Mouse (Mus musculus): ENCODE results near the gene Dact3.
A peak's percentile ranks its signal among the peaks of the same experiment; 100 is the strongest.

Gene Dact3

DNA sequence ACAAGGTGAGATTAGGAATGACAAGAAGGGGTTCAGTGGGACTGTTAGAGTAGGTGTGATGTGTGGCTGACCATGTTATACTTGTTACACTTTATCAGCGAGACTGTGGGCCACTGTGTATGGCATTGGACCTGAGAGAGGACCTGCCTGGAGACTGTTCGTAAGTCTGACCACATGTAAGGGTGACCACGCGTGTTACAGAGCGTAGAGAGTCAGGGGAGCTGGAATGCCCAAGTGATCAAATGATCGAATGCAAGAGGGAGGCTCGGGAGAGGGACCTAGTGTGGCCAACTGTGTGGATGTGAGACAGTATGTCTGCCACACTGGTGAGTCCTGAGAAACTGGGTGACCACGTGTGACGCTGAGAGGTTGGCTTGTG, 17.2 kb downstream of the Dact3 start:
- no peak for DNase-seq (ENCODE audit: low spot score in 2 of 2)

DNA sequence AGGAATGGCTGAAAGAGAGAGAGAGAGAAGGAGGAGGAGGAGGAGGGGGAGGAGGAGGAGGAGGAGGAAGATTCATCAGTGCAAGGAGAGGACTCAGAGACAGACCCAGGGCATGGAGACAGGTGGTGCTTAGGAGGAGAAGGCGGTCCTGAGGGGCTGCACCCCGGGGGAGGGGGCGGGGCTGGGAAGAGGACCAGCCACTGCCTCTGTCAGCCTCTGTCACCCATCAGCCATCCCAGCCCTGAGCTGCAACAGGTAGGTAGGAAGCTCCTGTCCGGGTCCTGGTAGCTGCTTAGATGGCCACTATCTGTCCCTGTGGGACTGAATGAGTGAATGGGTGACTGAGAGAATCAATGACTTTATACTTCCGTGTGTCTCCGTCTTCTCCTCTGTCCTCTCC, 18.5 kb downstream of the Dact3 start:
- DNase-seq (ENCODE audit: low spot score in 2 of 2): no peak

DNA sequence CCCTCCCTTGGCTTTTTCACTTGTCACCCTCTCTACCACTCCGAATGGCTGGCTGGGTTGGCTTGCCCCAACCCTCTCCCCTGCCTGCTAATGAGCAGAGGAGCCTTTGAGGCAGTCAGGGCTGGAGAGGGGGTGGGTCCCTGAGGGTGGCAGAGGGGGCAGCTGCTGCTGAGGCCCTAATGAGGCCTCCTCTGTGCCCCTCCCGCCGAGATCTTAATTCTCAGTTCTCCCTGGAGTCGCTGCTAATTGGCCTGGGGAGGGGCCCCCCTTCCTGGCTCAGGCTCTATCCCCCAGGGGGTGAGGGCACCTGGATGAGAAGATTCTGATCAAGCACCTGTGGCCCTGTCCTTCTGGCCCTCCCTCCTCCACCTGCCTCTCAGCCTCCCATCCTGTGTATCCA, 19.2 kb downstream of the Dact3 start:
- DNase-seq (ENCODE audit: low spot score in 2 of 2): no peak

DNA sequence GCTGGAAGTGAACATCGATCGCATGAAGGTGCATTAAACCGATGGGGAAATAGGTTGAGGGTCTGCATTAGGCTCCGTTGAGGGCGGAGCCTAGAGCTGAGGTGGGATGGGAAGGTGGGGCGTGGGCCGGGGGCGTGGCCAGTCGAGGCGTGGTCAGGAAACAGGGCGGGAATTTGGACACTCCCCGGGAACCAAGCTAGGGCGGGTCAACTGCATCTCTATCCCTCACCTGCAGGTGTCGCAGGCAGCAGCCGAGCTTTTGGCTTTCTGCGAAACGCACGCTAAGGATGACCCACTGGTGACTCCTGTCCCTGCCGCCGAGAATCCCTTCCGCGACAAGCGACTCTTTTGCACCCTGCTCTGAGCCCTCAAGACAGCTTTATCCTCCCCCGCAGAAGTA, 19.9 kb downstream of the Dact3 start:
- peak in 1 of 2 experiments; percentile 75 for DNase-seq (ENCODE audit: low spot score in 2 of 2)

DNA sequence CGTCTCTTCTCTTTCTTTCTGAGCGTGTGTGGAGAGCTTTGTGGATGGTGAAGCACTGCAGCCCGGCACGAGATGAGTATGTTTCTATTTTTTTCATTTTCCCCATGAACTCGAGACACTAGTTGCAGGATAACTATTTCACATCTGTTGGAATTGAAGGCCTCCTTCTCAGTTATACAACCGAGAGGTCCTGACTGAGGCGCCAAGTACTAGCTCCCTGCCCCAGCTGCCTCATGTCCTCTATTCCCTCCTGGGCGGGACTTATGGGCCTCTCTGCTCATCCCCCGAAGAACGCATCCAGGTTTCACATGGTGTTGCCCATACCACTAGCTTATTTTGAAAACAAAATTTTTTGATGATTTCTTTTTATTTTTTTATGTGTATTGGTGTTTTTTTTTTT, 20.4 kb downstream of the Dact3 start:
- DNase-seq (ENCODE audit: low spot score in 2 of 2): no peak

DNA sequence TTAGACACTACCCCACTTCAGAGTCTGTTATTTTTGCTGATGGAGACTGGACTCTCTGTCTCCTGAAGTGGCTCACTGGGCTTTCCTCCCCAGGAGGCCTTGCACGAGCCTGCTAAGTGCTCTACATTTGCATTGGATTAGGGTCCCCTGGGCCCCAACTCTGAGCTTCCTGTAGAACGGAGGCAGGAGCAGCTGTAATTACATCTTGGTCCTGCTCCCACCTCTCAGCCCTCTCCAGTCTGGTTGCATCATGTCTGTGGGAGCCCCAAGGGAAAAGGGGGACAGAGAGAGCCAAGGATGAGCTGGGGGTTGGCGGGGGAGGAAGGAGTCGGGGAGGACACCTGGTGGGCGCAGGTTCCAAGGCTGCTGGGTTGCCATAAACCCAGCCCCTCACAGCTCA, 25.4 kb downstream of the Dact3 start:
- DNase-seq (ENCODE audit: low spot score in 2 of 2): no peak

DNA sequence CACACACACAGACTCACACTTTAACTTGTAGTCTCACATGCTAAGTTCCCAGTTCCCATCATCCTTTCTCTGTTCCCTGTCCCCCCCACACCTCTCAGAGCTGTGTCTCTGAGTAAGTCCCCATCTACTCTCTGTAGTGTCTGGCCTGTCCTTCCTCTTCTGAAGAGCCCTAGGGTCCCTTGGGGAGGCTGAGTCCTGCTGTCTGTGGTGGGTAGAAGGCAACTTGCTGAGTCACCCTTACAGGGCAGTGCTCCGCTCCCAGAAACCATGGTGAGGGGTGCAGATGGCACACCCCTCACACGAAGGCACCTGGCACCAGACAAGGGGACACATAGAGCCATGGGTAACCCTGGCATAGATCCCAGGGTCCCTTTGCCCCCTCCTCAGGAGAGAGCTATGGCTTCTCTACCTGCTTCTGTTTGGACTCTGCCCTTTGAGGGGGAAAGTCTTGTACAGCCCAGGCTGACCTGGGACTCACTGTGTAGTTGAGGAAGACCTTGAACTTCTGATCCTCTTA, 28.4 kb downstream of the Dact3 start:
- DNase-seq (ENCODE audit: low spot score in 2 of 2): no peak

DNA sequence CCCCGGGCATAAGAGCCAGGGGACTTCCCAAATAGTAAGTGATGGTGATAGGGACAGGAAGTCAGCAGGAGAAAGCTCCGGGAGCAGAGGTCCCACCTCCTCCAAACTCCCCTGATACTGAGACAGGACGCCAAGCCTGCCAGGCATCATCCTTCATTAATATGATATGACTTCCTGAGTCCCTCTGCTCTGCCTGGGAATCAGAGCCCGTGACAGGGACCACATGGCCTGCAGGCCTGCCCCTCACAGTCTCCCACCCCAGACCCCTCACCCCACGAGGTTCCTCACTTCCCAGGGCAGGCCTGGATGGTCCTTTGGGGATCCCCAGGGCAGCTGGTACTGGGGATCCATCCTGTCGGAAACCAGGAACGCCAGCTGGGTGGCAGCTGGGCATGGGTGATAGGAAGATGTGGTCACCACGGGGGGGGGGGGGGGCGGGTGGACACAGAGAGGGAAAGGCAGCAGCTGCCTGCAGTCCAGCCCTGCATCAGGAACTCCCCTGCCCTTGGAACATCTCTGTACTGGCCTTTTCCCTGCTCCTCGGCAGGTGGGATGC, 29.1 kb downstream of the Dact3 start:
- DNase-seq (ENCODE audit: low spot score in 2 of 2): no peak

DNA sequence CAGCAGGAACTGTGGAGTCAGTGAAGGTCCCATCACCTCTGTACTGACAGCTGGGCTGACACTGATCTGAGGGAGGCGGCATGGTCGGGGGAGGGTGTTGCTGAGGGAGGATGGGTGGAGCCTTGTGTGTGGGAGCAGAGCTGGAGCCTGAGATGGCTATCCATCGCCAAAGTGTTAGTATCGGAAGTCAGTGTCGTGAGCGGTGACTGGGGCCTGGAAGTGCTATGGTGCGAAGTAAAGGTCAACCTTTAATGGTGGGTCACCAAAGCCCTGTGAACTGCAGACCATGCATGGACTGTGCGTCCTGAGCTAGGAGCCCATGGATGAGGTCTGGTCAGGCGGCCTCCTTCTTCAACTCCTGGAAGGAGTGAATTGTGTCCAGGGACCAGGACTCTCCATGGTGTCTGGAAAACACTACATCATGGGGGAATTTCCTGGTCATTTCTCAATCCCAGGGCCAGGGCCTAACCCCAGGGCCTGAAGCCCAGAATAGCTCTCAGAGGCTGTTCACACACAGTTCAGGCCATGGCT, 30.4 kb downstream of the Dact3 start:
- DNase-seq (ENCODE audit: low spot score in 2 of 2): no peak

DNA sequence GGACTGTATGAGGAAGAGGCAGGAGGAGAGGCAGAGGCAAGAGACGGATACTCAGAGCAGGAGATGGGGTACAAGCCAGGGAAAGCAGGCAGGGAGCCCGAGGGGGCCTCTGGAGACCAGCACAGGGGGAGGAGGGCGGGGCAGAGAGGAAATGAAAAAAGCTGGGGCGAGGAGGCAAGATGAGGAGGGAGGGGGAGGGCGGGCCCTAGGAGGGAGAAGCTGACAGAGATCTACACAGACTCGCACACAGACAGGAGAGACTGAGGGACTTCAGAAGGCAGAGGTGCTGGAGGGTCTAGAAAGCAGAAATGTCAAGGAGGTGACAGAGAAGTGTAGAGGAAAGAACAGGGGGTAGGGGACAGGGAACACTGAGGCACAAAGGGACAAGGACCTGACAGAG, 31.2 kb downstream of the Dact3 start, which contains the start of gene Ptgir:
TSS of gene Ptgir (plus strand) at position 210 of the 400 bp plus-strand sequence.
- no peak for DNase-seq (ENCODE audit: low spot score in 2 of 2)

DNA sequence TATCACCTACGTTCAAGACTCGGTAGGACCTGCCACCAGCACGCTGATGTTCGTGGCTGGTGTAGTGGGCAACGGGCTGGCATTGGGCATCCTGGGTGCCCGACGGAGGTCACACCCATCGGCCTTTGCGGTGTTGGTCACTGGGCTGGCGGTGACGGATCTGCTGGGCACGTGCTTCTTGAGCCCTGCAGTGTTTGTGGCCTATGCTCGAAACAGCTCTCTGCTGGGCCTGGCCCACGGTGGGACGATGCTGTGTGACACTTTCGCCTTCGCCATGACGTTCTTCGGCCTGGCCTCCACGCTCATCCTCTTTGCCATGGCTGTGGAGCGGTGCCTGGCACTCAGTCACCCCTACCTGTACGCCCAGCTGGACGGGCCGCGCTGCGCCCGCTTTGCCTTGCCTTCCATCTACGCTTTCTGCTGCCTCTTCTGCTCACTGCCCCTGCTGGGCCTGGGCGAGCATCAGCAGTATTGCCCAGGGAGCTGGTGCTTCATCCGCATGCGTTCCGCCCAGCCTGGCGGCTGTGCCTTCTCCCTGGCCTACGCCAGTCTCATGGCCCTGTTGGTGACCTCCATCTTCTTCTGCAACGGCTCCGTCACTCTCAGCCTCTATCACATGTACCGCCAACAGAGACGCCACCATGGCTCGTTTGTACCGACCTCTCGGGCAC, 31.9 kb downstream of the Dact3 start:
- DNase-seq (ENCODE audit: low spot score in 2 of 2): no peak

DNA sequence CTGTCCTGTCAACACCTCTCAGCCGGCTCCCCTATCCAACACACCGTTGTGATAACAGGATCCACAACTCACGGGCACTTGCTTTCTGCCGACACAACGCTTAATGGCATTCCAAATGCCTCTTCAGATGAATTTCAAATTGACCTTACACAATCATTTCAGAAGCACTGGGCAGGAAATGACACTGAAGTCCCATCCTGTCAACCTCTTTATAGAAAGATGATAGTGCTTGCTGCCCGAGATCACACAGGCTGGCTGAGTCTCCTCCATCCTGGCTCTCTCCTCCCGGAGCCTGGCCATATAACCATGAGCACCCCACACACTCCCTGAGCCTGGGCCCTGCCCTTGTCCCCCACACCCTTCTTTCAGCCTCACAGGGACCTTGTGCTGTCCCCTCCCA, 32.7 kb downstream of the Dact3 start:
- DNase-seq (ENCODE audit: low spot score in 2 of 2): no peak

DNA sequence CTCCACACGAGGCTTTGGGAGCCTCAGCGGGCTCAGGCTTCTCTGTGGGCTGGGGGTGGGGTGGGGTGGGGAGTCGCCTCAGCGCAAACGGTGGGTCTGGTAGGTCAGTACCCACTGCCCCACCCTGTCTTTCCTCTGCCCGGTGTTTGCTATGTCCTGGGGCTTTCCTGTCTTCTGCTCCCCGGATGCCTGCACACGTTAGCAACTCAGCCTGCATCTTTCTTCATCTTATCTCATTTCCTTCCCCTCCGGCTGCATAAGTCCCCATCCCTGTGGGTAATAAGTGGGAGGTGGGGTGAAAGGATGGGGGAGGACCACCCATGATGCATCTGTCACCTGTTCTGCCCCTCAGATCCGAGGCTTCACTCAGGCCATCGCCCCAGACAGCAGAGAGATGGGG, 33.2 kb downstream of the Dact3 start:
- DNase-seq (ENCODE audit: low spot score in 2 of 2): no peak

DNA sequence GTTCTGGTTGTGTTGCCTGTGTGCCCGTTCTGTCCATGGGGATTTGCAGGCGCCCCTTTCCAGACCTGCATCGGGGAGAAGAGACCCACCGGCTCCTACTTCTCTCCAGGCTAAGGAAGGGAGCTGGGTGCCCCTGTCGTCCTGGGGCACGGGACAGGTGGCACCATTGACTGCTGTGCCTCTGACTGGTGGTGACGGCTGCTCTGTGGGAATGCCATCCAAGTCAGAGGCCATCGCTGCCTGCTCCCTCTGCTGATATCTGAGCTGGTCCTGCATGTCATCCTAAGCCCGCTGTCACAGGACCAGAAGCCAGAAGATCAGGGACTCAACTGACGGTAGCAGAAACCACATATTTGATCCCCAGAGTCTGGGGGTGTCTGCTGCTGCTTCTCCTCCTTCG, 33.7 kb downstream of the Dact3 start:
- DNase-seq (ENCODE audit: low spot score in 2 of 2): no peak

DNA sequence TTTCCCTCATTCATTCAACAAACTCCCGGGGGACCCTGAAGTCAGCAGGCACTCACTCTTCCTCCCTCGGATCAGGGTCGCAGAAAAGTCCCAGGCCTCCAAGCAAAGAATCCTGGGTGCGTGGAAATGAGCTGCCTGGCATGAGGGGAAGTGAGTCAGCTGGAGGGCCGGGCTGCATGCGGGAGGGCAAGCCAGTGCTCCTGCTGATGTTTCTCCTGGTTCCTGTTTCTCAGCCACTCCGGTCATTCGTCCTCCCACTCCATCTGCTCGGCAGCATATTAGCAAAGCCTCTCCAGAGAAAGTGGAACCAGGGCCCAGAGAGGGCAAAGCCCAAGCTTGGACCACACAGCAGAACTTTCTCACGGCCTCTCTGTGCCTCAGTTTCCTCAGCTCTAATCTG, 34.8 kb downstream of the Dact3 start:
- DNase-seq (ENCODE audit: low spot score in 2 of 2): no peak

DNA sequence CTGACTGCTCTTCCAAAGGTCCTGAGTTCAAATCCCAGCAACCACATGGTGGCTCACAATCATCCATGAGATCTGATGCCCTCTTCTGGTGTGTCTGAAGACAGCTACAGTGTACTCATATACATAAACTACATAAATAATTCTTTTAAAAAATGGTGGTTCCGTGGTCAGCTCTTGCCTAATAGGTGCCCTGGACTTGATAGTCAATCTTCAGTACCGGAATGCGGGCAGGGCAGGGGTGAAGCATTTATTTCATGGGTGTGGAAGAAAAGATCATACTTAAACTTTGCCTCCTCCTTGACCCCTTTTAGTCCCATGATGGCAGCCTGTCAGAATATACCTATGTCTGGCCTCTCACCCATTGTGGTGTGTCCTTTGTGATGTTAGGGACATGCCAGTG, 36.8 kb downstream of the Dact3 start:
- DNase-seq (ENCODE audit: low spot score in 2 of 2): no peak

DNA sequence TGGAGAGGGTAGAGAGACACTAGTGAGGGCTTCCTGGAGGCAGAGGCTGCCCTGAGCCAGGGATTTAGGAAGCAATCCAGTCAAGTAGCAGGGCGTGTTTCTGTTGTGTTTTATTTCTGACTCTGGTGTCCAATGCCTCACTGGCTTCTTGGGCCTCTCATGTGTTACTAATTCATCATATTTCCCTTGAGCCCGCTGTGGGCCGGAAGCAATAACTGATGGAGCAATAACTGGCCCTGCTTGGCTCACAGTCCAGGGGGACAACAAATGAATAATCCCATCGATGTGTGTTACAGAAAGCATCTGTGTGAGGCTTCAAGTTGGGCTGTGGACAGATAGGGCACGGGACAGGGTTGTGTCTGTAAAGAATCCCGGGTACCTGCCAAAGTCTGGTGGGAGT, 37.2 kb downstream of the Dact3 start:
- DNase-seq (ENCODE audit: low spot score in 2 of 2): no peak

DNA sequence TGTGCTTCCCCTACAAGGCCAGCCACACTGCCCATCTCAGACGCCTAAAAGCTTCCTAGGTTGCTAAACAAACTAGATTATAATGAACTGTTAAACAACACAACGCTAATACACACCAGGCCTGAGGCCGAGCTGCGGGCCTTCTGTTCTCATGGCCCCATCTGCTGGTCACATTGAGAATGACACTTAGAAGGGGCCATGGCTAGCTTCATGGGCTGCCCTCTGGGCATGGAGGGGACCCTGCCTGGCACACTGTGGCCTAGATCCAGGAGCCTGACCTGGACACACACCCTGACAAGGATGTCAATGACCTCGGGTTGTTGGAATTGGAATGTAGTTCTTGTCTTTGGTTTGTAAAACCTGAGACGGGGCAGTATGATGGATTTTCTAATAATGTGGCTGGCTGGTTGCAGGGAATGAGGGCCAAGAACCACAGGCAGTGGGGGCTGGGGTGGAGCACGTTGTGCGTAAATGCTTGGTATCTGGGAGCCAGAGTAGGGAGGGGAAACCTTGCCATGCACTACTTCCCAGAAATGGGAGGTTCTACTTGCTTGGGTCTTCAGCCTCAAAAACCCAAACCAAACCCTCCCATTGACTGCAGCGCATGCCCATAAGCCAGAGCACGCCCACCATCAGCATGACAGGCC, 38.8 kb downstream of the Dact3 start:
- DNase-seq (ENCODE audit: low spot score in 2 of 2): peak in 1 of 2 experiments; percentile 78

DNA sequence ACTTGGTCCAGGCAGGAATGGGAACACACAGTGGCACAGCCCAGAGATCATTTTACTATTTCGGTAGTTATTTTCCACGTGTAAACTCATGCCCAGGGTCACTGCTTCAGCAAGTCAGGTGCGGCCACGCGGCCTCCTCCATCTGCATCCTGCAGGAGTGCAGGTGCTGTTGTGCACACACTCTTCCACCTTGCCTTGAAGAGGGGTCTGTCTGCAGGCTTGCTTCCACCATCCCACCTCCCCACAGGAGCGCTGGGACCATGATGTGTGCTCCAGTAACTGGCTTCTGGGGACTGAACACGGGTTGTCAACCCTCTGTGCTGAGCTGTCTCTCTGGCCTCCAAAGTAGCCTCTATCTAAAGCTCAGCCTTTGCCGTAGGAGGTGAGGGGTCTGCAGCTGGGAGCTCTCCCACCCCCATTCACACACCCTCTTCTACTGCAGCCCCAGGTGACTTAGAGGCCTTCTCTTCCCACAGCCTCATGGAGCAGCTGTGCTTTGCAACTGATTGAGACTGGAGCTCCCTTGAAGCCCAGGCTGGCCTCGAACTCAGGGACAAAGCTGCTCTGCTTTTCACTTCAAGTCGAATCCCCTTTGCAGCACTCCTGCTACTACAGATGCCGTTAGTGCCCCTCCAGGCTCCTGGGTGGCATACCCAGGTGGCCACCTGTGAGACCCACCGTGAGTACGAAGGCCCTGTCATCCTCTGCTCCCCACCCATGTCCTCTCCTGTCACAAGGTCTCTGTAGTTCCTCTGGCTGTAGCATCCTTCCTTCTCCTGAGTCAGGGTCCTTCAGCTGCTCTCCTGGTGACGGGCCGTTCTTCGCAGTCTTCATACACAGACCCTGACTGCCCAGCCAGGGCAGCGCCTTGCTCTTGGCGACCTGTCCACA, 39.6 kb downstream of the Dact3 start:
- no peak for DNase-seq (ENCODE audit: low spot score in 2 of 2)

DNA sequence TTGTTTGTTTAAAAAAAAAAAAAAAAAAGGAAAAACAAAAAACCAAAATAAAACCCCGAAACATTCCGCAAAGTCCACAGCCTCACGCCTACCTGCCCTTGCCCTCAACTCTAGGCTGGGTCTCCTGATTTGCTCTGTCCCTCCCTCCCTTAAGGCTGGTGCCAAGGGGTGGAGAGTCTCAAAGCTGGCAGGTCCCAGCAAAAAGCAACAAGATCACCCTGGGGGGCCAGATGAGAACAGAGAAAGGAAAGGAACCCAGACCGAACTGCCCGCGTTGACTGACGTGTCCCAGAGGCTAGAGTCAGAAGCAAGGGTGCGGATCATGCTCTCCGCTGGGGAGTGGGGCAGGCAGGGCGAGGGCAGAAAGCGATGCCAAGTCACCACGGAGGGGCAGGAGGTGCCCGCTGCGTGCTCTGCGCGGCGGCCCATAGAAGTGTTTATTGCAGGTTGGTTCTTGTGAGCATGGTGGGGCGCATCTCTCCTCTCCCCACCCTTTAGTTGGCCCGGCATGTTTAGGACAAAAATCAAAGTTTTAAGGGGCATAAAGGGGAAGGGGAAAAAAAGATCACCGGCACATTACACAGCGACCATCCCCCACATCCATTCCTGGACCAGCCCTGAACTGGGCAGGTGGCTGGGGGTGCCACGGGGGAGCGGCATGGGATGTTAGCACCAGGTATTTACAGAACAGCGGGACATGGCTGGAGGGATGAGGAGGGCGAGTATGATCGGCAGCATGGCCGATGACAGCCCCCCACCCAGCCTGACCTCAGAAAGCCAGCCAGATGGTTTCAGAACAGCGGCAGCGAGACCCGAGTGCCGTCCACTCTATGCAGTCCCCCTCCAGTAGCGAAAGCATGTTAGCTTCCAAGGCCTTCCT, 40.6 kb downstream of the Dact3 start:
- DNase-seq (ENCODE audit: low spot score in 2 of 2): no peak
